In the genomic region with DNA sequence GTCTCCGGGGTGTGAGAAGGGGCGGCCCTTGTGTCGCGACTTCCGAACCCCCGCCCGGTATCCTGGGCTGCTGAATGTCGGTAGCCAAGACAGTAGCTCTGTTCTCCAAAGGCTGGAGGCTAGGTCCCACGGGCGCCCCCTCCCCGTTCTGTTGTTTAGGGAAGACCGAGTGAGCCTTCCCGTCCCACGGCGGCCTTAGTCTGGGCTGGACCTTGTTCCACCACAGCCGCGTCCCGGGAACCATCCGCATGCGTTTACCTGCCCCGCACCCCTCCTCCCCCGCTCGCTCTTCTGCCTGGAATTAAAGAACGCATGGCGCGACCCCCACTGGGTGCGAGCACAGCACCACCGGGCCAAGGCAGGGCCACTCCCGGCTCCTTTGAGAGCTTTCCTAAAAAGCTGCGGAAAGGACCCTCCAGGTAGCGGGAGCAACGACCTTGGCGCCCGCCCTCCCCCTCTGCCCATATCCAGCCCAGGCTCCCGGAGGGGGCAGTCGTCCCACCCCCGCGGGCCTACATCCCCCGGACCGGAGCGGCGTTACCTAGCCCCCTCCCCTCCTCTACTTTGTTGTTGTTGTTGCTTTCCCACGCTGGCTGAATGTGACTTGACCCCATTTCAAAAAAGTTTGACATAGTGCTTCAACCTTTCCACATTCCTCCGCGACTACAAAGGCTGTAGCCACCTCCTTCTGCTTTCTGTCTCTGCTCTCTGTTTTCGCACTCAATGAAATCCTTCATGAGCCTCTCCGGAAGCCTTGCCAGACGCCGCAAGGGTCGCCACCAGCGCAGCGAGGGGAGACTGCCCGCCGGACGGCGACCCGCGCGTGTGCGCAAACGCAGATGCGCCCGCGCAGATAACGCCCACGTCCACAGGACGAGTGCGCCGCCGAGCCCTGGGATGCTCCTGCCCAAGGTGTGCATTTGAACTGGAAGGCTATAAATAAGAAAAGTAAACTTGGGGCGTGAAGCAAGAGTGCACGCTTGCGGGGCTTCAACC, we compare ENCODE assay signal across 8 mouse cellular contexts.
A peak's percentile ranks its signal among the peaks of the same experiment; 100 is the strongest.
DNase-seq lines count a peak whose midpoint lies in the region; ATAC-seq lines count a peak whose summit lies in the region.

No protein-coding gene starts in this region.

- H3K4me2 ChIP-seq in lung, embryonic 15.5 days = peak overlapping the region; percentile 99
- peak overlapping the region; percentile 97 for H3K4me2 ChIP-seq in heart, embryonic 11.5 days

- H3K36me3 ChIP-seq in lung, embryonic 15.5 days = no peaks in the 10 kb centered on the region
- no peaks in the 10 kb centered on the region for H3K36me3 ChIP-seq in heart, embryonic 11.5 days (ENCODE audit: control insufficient read depth, insufficient read depth, low read length)

- no peaks in the 10 kb centered on the region for H3K9me3 ChIP-seq in lung, embryonic 15.5 days
- H3K9me3 ChIP-seq in heart, embryonic 11.5 days (replicated peaks; ENCODE audit: control insufficient read depth, low read length) = no peaks in the 10 kb centered on the region

- peak overlapping the region; percentile 60 for H3K4me3 ChIP-seq in lung, embryonic 15.5 days
- H3K4me3 ChIP-seq in heart, embryonic 11.5 days (ENCODE audit: low read depth, low read length) = peak overlapping the region; percentile 62

- peaks cover 42% of the 10 kb centered on the region for H3K27me3 ChIP-seq in lung, embryonic 15.5 days
- peaks cover 21% of the 10 kb centered on the region for H3K27me3 ChIP-seq in heart, embryonic 11.5 days (ENCODE audit: control insufficient read depth, insufficient read depth, low read length)

- no peak overlapping the region for H3K27ac ChIP-seq in lung, embryonic 15.5 days
- no peak overlapping the region for H3K27ac ChIP-seq in heart, embryonic 11.5 days (ENCODE audit: low read depth, low read length)

- H3K4me1 ChIP-seq in lung, embryonic 15.5 days = peaks cover 22% of the 10 kb centered on the region
- peaks cover 3% of the 10 kb centered on the region; the same call in 1 of the 2 replicates for H3K4me1 ChIP-seq in heart, embryonic 11.5 days (ENCODE audit: control insufficient read depth, insufficient read depth, low read length)

- WGBS in lung, embryonic 15.5 days = under 1% methylated on average over 72 of the region's 73 CpGs
- under 1% methylated on average over 73 of the region's 73 CpGs for WGBS in heart, embryonic 11.5 days (ENCODE audit: insufficient replicate concordance)

- DNase-seq in lung, postnatal 25 days (ENCODE audit: low spot score) = no peak
- DNase-seq in cerebellum, postnatal 14 days = peak; percentile 14 to 15
- peak; percentile 4 for DNase-seq in kidney, postnatal 14 days
- DNase-seq in neural tube, embryonic 10.5 days (ENCODE audit: extremely low spot score, low spot score) = peak; percentile 51
- no peak for DNase-seq in urinary bladder, postnatal 14 days (ENCODE audit: low spot score)

- H3K9ac ChIP-seq in lung, embryonic 15.5 days = peak overlapping the region; percentile 45; the same call in 1 of the 2 replicates
- H3K9ac ChIP-seq in heart, embryonic 11.5 days (ENCODE audit: low read depth, low read length) = peak overlapping the region; percentile 59

- peak; percentile 42; the same call in 1 of the 2 replicates for ATAC-seq in lung, embryonic 15.5 days (ENCODE audit: borderline replicate concordance, extremely low read depth, low FRiP score, low TSS enrichment)
- peak; percentile 44 for ATAC-seq in heart, embryonic 11.5 days (replicated peaks; ENCODE audit: insufficient number of reproducible peaks, low FRiP score, low TSS enrichment)
- no peak for ATAC-seq in inflammation-experienced regulatory T-cells, adult 6 months

Comparison
In these comparisons a context has a peak if more than half of its experiments do, and no peak if none do; other contexts are left out.
1. DNase-seq: peak in cerebellum, postnatal 14 days (2 of 2), kidney, postnatal 14 days (single experiment) and neural tube, embryonic 10.5 days (single experiment); none in lung, postnatal 25 days (single experiment) and urinary bladder, postnatal 14 days (single experiment).